Mouse (Mus musculus): Measurements from ENCODE around the gene Ppm1n.
A peak's percentile ranks its signal among the peaks of the same experiment; 100 is the strongest.

Gene Ppm1n

GRCm38 (mm10) chr7:19279581-19280114, at the start of gene Ppm1n:
TSS of gene Ppm1n (minus strand) at chr7:19280064.
- DNase-seq, result no peak

GRCm38 (mm10) chr7:19328425-19328824, 48.6 kb upstream of the Ppm1n start:
- DNase-seq, result no peak

GRCm38 (mm10) chr7:19327782-19328181, 47.9 kb upstream of the Ppm1n start:
- DNase-seq, result no peak

GRCm38 (mm10) chr7:19327128-19327527, 47.3 kb upstream of the Ppm1n start:
- peak; percentile 89 for DNase-seq

GRCm38 (mm10) chr7:19326359-19326758, 46.5 kb upstream of the Ppm1n start:
- DNase-seq, result peak; percentile 71

GRCm38 (mm10) chr7:19325262-19326199, 45.7 kb upstream of the Ppm1n start:
- no peak for DNase-seq

GRCm38 (mm10) chr7:19324221-19324620, 44.4 kb upstream of the Ppm1n start:
- DNase-seq, result no peak

GRCm38 (mm10) chr7:19322489-19322888, 42.6 kb upstream of the Ppm1n start:
- no peak for DNase-seq

GRCm38 (mm10) chr7:19321464-19321863, 41.6 kb upstream of the Ppm1n start:
- no peak for DNase-seq

- no peak for DNase-seq
Observed at GRCm38 (mm10) chr7:19320637-19321036, 40.8 kb upstream of the Ppm1n start.

- peak; percentile 93 for DNase-seq
Observed at GRCm38 (mm10) chr7:19319906-19320305, 40.0 kb upstream of the Ppm1n start.

- DNase-seq, result peak; percentile 58
Observed at GRCm38 (mm10) chr7:19319458-19319857, 39.6 kb upstream of the Ppm1n start.

- DNase-seq, result no peak
Observed at GRCm38 (mm10) chr7:19318676-19319075, 38.8 kb upstream of the Ppm1n start.

- no peak for DNase-seq
Observed at GRCm38 (mm10) chr7:19318201-19318600, 38.3 kb upstream of the Ppm1n start.

GRCm38 (mm10) chr7:19316451-19317161, 36.7 kb upstream of the Ppm1n start:
- DNase-seq, result no peak

- no peak for DNase-seq
Observed at GRCm38 (mm10) chr7:19314033-19314432, 34.2 kb upstream of the Ppm1n start.

- DNase-seq, result no peak
Observed at GRCm38 (mm10) chr7:19311991-19312390, 32.1 kb upstream of the Ppm1n start.

GRCm38 (mm10) chr7:19309884-19310641, 30.2 kb upstream of the Ppm1n start, which contains the start of gene Fosb:
TSS of gene Fosb (minus strand) at chr7:19310051.
- DNase-seq, result peak; percentile 96

GRCm38 (mm10) chr7:19309278-19309883, 29.5 kb upstream of the Ppm1n start:
- peak; percentile 61 for DNase-seq

GRCm38 (mm10) chr7:19308454-19309277, 28.8 kb upstream of the Ppm1n start:
- DNase-seq, result peak; percentile 97

GRCm38 (mm10) chr7:19307739-19308453, 28.0 kb upstream of the Ppm1n start:
- peak; percentile 87 for DNase-seq

Data from cerebellum, adult 9-11 months (tissue).